Mouse (Mus musculus): ENCODE data around the gene Spats1. TPM values are rescaled to one million over a fixed set of nuclear protein-coding genes. Genes with fewer than 3 reads are reported as not detected.
A peak's percentile ranks its signal among the peaks of the same experiment; 100 is the strongest.
"Not testable (repeated sequence)": the region's sequence is repeated elsewhere in the genome, so short reads cannot be mapped to it uniquely, and the experiment has no call there.

Spats1 gene
- polyA plus RNA-seq, 1 experiment = not detected

DNA sequence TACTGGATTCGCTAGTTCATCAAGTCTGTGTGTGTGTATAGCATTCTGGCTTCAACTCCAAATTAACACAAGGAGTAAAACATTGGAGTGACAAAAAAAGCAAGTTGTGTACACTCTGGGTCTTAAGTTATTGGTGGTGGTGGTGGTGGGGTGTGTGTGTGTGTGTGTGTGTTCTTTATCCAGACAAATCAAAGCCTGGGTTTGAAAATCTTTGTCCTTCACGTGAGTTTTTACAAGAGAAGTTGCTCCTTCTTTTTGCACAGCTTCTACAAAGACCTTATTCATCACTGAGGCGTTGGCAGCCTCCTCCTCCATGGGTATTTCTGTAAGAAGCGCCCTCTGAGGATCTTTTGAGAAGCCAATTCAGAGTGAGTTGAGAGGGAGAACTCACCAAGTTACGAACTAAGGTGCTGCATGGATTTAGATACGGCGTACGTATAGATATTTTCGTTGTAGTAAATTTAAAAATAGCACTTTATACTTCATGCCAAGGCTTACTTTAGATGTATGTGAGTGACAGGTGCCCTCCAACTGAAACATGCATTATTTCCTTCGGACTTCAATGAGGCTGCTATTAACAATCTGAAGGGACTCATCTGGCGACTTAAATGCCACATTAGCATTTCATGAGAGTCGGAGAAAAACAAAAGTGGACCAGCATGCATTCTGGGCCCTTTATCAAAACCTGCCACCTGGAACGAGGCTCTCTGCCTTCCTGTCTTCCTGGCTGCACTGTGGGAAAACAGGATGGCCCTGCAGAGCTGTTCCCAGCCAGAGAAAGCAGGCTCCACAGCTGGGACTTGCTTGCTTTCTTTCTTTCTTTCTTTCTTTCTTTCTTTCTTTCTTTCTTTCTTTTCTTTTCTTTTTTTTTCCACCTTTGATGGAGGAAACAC, 18.7 kb downstream of the Spats1 start:
- Histone ChIP-seq H3K27me3 (ENCODE audit: control insufficient read depth) (no peaks in the 10 kb centered on the region), H3K4me1 (ENCODE audit: control insufficient read depth) (no peaks in the 10 kb centered on the region), H3K9me3 (ENCODE audit: control insufficient read depth, low read length) (no peaks in the 10 kb centered on the region), H3K4me3 (replicated peaks) (no peak overlapping the region), H3K36me3 (ENCODE audit: control insufficient read depth) (no peaks in the 10 kb centered on the region)
- no peak for TF ChIP-seq GATA1 (IDR thresholded peaks at IDR 0.05; ENCODE audit: low read length)
- no peak for TF ChIP-seq TAL1 (IDR thresholded peaks at IDR 0.05; ENCODE audit: low read length)

DNA sequence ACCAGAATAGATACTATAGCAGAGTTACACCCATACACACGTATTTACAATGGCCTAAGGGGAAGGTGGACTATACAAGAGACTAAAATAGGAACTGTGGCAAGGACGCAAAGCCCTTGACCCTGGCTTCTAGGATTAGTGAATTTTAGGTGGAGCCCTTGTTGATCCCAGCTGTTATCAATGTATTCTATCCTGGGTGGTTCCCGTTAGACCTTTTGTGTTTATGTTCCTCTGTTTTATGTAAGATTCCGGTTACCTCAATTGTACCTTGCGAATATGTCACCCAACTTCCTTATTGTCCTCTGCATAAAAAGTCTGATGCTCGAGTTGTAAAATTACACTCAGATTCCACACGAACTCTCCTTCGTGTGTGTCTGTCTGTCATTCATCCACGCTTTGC, 19.4 kb downstream of the Spats1 start:
- not testable (repeated sequence) for H3K36me3 ChIP-seq (ENCODE audit: control insufficient read depth); H3K9me3 ChIP-seq (ENCODE audit: control insufficient read depth, low read length); H3K27me3 ChIP-seq (ENCODE audit: control insufficient read depth); H3K4me3 ChIP-seq (replicated peaks); H3K4me1 ChIP-seq (ENCODE audit: control insufficient read depth)

DNA sequence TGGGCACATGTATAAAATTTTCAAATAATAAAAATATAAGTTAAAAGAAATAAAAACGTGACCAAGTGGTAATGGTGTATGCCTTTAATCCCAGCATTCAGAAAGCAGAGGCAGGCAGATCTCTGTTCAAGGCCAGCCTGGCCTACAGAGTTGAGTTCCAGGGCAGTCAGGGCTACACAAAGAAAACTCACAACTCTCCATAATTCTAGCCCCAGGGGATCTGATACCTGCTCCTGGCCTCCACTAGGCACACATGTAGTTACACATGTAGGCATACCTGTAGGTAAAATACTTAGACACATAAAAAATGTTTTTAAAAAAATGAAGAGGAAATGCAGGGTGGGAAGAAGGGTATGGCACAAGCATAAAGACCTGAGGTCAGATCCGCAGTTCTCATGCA, 20.4 kb downstream of the Spats1 start:
- Histone ChIP-seq H3K9me3 (ENCODE audit: control insufficient read depth, low read length) (no peaks in the 10 kb centered on the region), H3K4me1 (ENCODE audit: control insufficient read depth) (no peaks in the 10 kb centered on the region), H3K27me3 (ENCODE audit: control insufficient read depth) (no peaks in the 10 kb centered on the region), H3K36me3 (ENCODE audit: control insufficient read depth) (no peaks in the 10 kb centered on the region), H3K4me3 (replicated peaks) (no peak overlapping the region)
- TF ChIP-seq TAL1 (IDR thresholded peaks at IDR 0.05; ENCODE audit: low read length) (no peak), GATA1 (IDR thresholded peaks at IDR 0.05; ENCODE audit: low read length) (no peak)

DNA sequence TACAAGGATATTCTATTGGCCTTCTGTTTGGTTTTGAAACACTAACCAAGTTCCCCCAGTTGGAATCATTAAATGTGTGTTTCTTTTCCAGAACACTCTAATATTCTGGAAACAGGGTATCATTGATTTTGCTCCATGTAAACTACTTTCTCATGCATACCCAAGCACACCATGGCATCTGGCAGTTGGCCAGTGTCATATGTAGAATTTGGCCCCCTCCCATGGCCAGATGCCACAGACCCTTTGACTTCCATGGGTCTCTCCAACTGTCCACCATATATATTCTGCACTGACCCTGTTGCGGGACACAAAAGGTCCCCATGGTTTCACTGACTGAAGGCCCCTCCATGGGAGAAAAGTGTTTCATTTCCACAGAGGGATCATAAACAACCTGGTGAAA, 22.9 kb downstream of the Spats1 start:
- H3K27me3 ChIP-seq (ENCODE audit: control insufficient read depth) = no peaks in the 10 kb centered on the region
- no peaks in the 10 kb centered on the region for H3K9me3 ChIP-seq (ENCODE audit: control insufficient read depth, low read length)
- no peaks in the 10 kb centered on the region for H3K36me3 ChIP-seq (ENCODE audit: control insufficient read depth)
- no peak overlapping the region for H3K4me3 ChIP-seq (replicated peaks)
- H3K4me1 ChIP-seq (ENCODE audit: control insufficient read depth) = no peaks in the 10 kb centered on the region
- TF ChIP-seq GATA1 (IDR thresholded peaks at IDR 0.05; ENCODE audit: low read length) (no peak), TAL1 (IDR thresholded peaks at IDR 0.05; ENCODE audit: low read length) (no peak)

DNA sequence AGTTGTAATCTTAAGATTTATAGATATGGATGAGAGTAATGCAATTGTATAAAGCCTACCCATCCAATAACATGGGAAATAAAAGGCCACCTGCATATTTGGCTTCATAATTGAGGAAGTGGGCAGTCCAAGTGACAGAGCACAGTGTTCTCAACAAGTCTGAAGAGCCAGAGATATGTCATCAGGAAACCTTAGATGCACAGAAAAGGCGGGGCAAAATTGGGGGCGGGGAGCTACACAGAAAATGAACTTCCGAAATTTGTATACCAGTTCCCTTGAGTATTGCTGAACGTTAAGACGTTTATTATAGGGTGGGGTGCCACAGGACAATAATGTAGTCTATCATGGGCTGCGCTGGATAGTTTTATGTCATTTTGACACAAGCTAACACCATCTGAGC, 25.1 kb downstream of the Spats1 start:
- H3K36me3 ChIP-seq (ENCODE audit: control insufficient read depth) = no peaks in the 10 kb centered on the region
- H3K9me3 ChIP-seq (ENCODE audit: control insufficient read depth, low read length) = no peaks in the 10 kb centered on the region
- no peak for TF ChIP-seq GATA1 (IDR thresholded peaks at IDR 0.05; ENCODE audit: low read length)
- no peak overlapping the region for H3K4me3 ChIP-seq (replicated peaks)
- H3K4me1 ChIP-seq (ENCODE audit: control insufficient read depth) = no peaks in the 10 kb centered on the region
- no peaks in the 10 kb centered on the region for H3K27me3 ChIP-seq (ENCODE audit: control insufficient read depth)

DNA sequence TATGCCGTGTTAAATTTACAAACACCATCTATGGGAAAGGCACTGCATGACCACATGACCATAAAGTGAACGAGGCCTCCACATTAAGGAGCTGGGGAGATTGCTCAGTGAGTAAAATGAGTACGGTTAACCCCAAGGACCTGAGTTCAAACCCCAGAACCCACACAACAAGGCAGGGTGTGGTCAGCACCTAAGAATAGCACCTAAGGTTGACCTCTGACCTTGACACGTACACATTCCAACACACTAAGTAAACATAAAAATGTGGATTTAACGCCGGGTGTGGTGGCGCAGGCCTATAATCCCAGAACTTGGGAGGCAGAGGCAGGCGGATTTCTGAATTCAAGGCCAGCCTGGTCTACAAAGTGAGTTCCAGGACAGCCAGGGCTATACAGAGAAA, 25.6 kb downstream of the Spats1 start:
- no peak overlapping the region for H3K4me3 ChIP-seq (replicated peaks)
- no peaks in the 10 kb centered on the region for H3K4me1 ChIP-seq (ENCODE audit: control insufficient read depth)
- no peaks in the 10 kb centered on the region for H3K27me3 ChIP-seq (ENCODE audit: control insufficient read depth)
- H3K9me3 ChIP-seq (ENCODE audit: control insufficient read depth, low read length) = no peaks in the 10 kb centered on the region
- H3K36me3 ChIP-seq (ENCODE audit: control insufficient read depth) = no peaks in the 10 kb centered on the region
- no peak for TF ChIP-seq GATA1 (IDR thresholded peaks at IDR 0.05; ENCODE audit: low read length)

DNA sequence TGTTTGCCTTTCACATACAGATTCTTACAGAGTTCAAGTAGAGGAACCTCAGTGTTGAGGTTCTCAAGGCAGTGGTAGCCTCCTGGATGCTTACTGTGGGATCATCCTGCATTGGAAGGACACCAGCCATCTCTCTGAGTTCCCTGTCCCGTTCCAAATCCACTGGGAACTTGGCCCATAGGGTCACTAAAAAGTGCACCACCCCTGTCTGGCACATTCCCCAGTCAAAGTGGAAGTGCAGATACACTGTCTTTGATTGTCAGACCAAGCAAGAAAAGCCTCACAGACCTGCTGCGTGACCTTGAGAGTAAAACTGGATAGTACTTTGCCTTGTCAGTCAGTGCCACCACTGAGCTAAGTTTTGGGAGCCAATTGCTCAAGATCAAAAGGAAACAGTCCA, 28.2 kb downstream of the Spats1 start:
- no peaks in the 10 kb centered on the region for H3K27me3 ChIP-seq (ENCODE audit: control insufficient read depth)

DNA sequence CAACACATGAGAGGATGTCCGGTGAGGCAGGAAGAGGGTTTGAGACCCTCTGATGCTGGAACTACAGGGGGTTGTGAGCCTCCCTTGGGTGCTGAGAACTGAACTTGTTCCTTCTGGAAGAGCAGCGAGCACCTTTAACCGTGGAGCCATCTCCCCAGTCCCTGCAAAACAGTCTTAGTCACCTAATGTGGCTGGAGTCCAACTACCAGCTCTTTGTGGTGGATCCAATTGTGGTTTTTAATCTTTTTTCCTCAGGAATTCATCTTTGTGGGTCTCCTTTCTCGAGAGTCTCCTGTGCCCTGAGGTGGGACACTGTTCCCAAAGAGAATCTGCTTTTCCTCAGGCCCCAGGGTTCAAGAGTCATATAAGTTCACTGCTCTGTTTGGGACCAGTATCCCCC, 29.3 kb downstream of the Spats1 start:
- TF ChIP-seq GATA1 (IDR thresholded peaks at IDR 0.05; ENCODE audit: low read length) = no peak
- no peak for TF ChIP-seq TAL1 (IDR thresholded peaks at IDR 0.05; ENCODE audit: low read length)
- Histone ChIP-seq H3K9me3 (ENCODE audit: control insufficient read depth, low read length) (no peaks in the 10 kb centered on the region), H3K4me1 (ENCODE audit: control insufficient read depth) (no peaks in the 10 kb centered on the region), H3K27me3 (ENCODE audit: control insufficient read depth) (no peaks in the 10 kb centered on the region), H3K36me3 (ENCODE audit: control insufficient read depth) (no peaks in the 10 kb centered on the region; the same call in 1 of the 2 replicates), H3K4me3 (replicated peaks) (no peak overlapping the region)

More for the DNA sequence above, 28.2 kb downstream of the Spats1 start:
- Histone ChIP-seq H3K4me3 (replicated peaks) (no peak overlapping the region), H3K9me3 (ENCODE audit: control insufficient read depth, low read length) (no peaks in the 10 kb centered on the region), H3K36me3 (ENCODE audit: control insufficient read depth) (no peaks in the 10 kb centered on the region), H3K4me1 (ENCODE audit: control insufficient read depth) (no peaks in the 10 kb centered on the region)
- TF ChIP-seq GATA1 (IDR thresholded peaks at IDR 0.05; ENCODE audit: low read length) (no peak), TAL1 (IDR thresholded peaks at IDR 0.05; ENCODE audit: low read length) (no peak)

DNA sequence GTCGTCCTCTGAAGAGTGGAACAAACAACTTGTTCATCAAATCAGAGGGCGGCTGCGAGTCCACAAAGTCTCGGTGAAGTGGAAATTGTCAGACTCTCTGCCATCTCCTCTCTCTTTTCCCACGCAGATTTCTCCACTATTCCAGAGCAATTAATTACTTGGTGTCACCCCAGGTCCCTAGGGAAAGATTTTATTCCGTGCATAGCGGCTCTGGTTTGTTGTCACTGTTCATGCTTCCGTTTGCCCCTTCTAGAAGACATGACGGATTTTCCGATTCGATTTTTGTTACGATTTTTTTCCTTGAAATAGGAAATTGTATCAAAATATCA, 41.0 kb downstream of the Spats1 start:
- no peaks in the 10 kb centered on the region for H3K36me3 ChIP-seq (ENCODE audit: control insufficient read depth)
- no peaks in the 10 kb centered on the region for H3K9me3 ChIP-seq (ENCODE audit: control insufficient read depth, low read length)
- no peaks in the 10 kb centered on the region for H3K27me3 ChIP-seq (ENCODE audit: control insufficient read depth)
- H3K4me3 ChIP-seq (replicated peaks) = peak overlapping the region; percentile 82
- peaks cover 30% of the 10 kb centered on the region for H3K4me1 ChIP-seq (ENCODE audit: control insufficient read depth)
- TF ChIP-seq GATA1 (IDR thresholded peaks at IDR 0.05; ENCODE audit: low read length) = no peak
- no peak for TF ChIP-seq TAL1 (IDR thresholded peaks at IDR 0.05; ENCODE audit: low read length)

Measured in erythroblast, embryonic 14.5 days (primary cell).